Mouse (Mus musculus): Measurements from ENCODE around the gene Mrpl24. TPM values are rescaled to one million over a fixed set of nuclear protein-coding genes. Genes with fewer than 3 reads are reported as not detected.

Gene Mrpl24
- total RNA-seq, 4 experiments from 2014 or later, result 40.9 to 48.1 (median 45.8) TPM

- no peak for DNase-seq (ENCODE audit: low spot score in 2 of 2)
Measured at GRCm38 (mm10) chr3:87909874-87910273, 9.4 kb upstream of the Mrpl24 start.

DNA sequence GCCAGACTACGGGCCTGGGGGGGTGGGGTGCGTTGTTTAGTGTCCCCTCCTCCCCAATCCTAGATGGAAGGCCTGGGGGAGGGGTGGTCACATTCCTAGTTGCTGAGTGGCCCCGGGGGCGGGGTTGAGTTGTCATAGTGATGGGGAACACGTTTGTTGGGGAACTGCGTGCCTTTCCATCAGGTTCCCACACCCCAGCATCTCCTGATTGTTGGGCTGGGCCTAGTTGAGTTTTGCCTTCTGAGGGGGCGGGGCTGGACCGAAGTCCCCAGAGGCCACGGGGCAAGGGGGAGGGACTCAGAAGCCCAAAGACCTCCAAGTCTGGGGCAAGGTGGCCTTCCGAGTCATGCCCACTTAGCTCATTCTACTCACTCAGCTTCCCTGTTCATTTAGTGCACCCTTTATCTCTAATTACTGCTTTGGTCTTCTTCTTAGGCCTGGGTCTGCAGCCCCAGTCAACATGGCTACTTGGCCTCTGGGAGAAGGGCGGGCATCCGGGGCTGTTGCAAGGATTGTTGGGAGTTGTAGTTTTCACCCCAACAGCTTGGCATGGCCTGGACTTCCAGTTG, 8.6 kb upstream of the Mrpl24 start:
- peak; percentile 80 to 83 for DNase-seq (ENCODE audit: low spot score in 2 of 2)

GRCm38 (mm10) chr3:87913491-87913890, 5.8 kb upstream of the Mrpl24 start:
- DNase-seq (ENCODE audit: low spot score in 2 of 2), result no peak

GRCm38 (mm10) chr3:87913891-87914290, 5.4 kb upstream of the Mrpl24 start:
- DNase-seq (ENCODE audit: low spot score in 2 of 2), result no peak

GRCm38 (mm10) chr3:87916990-87917389, 2.3 kb upstream of the Mrpl24 start:
- DNase-seq (ENCODE audit: low spot score in 2 of 2), result no peak

- no peak for DNase-seq (ENCODE audit: low spot score in 2 of 2)
Measured at GRCm38 (mm10) chr3:87918551-87918950, 755 bp upstream of the Mrpl24 start.

DNA sequence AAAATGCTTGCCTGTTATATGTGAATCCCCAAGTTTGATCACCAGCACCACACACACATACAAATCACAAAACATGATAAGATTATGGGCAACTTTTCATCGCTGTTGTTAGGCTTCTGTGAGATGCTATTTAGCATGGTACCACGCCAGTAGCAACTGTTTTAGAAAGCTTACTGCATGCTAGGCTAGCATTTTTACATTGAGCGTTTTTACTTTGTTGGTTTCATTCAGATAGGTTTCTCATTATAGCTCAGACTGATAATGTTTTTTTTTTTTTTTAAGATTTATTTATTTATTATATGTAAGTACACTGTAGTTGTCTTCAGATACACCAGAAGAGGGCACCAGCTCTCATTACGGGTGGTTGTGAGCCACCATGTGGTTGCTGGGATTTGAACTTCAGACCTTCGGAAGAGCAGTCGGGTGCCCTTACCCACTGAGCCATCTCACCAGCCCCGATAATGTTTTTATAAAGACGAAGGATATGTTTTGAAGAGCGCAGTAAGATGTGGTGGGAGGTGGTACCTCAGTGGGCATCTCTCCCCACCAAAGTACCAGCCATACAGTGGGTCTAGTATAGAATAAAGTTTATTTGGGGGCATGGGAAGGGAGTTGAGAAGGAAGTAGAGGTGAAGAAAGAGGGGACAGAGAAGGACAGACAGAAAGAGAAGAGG, 1.1 kb downstream of the Mrpl24 start:
- no peak for DNase-seq (ENCODE audit: low spot score in 2 of 2)

DNA sequence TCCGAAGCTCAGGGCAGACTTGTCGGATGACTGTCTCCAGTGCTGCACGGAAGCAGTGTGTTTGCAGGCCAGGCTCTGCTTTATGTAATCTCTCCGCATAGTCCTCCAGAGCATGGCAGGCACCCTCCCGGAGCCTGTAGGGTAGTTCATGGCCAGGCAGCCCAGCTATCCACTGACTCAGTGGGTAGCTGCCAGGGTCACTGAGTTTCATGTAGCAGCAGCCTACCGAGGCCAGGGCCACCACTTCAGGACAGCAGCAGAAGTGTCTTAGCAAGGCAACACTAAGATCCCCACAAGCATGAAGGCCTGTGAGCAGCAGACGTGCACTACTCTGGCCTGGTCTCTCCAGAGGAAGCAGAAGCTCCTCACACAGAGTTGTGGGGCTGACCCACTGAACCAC, 5.7 kb downstream of the Mrpl24 start:
- DNase-seq (ENCODE audit: low spot score in 2 of 2), result no peak

GRCm38 (mm10) chr3:87927452-87927851, 8.1 kb downstream of the Mrpl24 start:
- no peak for DNase-seq (ENCODE audit: low spot score in 2 of 2)

DNA sequence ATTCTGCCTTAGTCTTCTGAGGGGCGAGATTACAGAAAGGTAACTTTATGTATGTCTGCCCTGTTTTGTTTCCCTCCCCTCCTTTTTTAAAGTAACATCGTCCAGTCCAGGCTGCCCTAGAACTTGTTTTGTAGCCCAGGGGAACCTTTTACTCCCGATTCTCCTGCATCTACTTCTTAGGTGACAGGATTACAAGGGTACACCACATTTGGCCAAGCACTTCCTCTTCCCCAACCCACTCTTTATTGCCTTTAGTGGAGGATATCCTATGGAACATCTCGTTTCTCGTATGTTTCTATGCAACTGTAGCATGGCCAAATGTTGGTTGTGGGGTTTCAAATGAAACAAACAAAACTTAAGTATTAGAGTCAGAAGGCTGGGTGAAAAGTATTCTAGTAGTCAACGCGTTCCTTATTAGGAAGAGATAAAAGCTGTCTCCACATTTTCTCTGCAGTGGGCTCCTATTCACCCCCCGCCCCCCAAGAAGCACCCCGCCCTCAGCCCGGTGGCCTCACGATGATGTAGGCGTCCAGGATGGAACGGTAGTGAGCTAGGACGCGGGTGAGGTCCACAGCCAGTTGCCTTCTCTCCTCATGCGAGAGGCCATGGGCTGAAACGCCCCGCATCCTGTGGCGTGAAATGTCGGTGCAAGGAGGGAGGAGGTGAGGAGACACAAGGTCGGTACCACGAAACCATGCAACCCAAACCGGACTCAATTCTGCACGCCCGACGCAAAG, 10.2 kb downstream of the Mrpl24 start:
- DNase-seq (ENCODE audit: low spot score in 2 of 2), result no peak

GRCm38 (mm10) chr3:87930078-87930795, 10.9 kb downstream of the Mrpl24 start, which contains the start of the genes Isg20l2 and Rrnad1:
Isg20l2 (plus strand) TSS chr3:87930314.
Rrnad1 (minus strand) TSS chr3:87930717.
- peak; percentile 92 to 95 for DNase-seq (ENCODE audit: low spot score in 2 of 2)

- no peak for DNase-seq (ENCODE audit: low spot score in 2 of 2)
Measured at GRCm38 (mm10) chr3:87934026-87934425, 14.7 kb downstream of the Mrpl24 start.

GRCm38 (mm10) chr3:87934501-87934900, 15.2 kb downstream of the Mrpl24 start:
- DNase-seq (ENCODE audit: low spot score in 2 of 2), result no peak

GRCm38 (mm10) chr3:87935201-87935600, 15.9 kb downstream of the Mrpl24 start:
- no peak for DNase-seq (ENCODE audit: low spot score in 2 of 2)

- DNase-seq (ENCODE audit: low spot score in 2 of 2), result peak in 1 of 2 experiments; percentile 32
Measured at GRCm38 (mm10) chr3:87935776-87936175, 16.5 kb downstream of the Mrpl24 start.

GRCm38 (mm10) chr3:87940611-87941010, 21.3 kb downstream of the Mrpl24 start:
- no peak for DNase-seq (ENCODE audit: low spot score in 2 of 2)

GRCm38 (mm10) chr3:87942471-87942870, 23.2 kb downstream of the Mrpl24 start:
- no peak for DNase-seq (ENCODE audit: low spot score in 2 of 2)

GRCm38 (mm10) chr3:87943586-87943985, 24.3 kb downstream of the Mrpl24 start:
- no peak for DNase-seq (ENCODE audit: low spot score in 2 of 2)

GRCm38 (mm10) chr3:87944838-87945600, 25.7 kb downstream of the Mrpl24 start:
- DNase-seq (ENCODE audit: low spot score in 2 of 2), result no peak

DNA sequence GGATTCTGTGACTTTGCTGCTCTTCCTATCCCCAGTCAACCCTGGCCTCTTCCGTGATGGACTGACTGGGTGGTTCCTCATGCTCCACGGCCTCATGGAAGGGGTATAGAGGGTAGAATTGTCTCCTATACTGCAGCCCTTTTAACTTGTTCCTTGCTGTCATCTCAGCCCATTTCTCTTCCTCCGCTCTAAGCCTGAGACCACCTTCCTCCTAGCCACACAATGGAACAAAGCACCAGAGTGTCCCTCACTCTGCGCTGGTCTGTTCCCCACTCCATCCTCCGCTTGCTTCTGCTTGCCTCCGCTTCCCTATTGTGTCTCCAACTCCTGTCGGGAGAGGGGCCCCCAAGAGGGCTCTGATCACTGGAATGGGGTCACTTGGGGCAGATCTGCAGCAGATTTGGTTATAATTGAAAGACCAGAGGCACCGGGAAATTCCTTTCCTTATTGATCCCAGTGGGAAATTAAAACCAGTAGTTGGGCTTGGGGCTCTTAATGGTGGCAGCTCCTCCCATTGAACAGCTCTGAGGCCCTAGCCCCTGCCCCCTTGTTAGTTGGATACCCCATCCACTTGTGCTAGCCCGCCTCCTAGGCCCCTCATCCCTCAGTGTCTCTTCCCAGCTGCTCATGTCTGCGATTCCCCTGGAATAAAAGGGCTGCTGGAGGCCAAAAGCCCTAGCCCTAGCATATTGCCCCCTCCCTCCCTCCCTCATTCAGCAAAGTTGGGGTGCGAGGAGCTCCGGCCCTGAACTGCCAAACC, 26.7 kb downstream of the Mrpl24 start:
- DNase-seq (ENCODE audit: low spot score in 2 of 2), result no peak

Measured in gastrocnemius, adult 8-10 months (tissue).